Mouse (Mus musculus) CH12.LX (cell line): Measurements from ENCODE around the gene Cd300ld3. TPM values are rescaled to one million over a fixed set of nuclear protein-coding genes. Genes with fewer than 3 reads are reported as not detected.

Experiments used
- DNase-seq: peaks from one replicate; pipeline ENCODE4 v3.0.0-alpha.2; 2013; ENCODE audit errors: extremely low read depth
- H3K27ac ChIP-seq: 2 replicates; pipeline ENCODE4 v1.5.1; 2012; ENCODE audit warnings: low read depth, mild to moderate bottlenecking, control low read depth, moderate library complexity; ENCODE audit not compliant: insufficient read depth
- H3K27me3 ChIP-seq: replicated peaks from 2 replicates; pipeline ENCODE3; 2012; ENCODE audit warnings: inconsistent platforms
- H3K36me3 ChIP-seq, 2 experiments: replicated peaks in 1 of 2; 2 replicates each; pipeline versions ENCODE3 to v1.6.1; 2012; ENCODE audit warnings: inconsistent platforms in 1 of 2, low read length in 1 of 2, mild to moderate bottlenecking in 1 of 2, mixed read lengths in 1 of 2, moderate library complexity in 1 of 2; ENCODE audit not compliant: control insufficient read depth in 1 of 2, insufficient read depth in 1 of 2
- H3K4me1 ChIP-seq, 2 experiments: 2 replicates each; pipeline ENCODE4 v1.6.1; 2012; ENCODE audit warnings: inconsistent platforms in 1 of 2, moderate library complexity in 1 of 2; ENCODE audit not compliant: insufficient read depth in 2 of 2, control insufficient read depth in 1 of 2
- H3K4me2 ChIP-seq: 2 replicates; pipeline ENCODE4 v1.6.1; 2012; ENCODE audit warnings: low read depth, mild to moderate bottlenecking, control low read depth; ENCODE audit not compliant: poor library complexity, insufficient read depth, severe bottlenecking
- H3K4me3 ChIP-seq, 3 experiments: fragments of 150-350 bp in 1 of 3; sonication (generic) in 1 of 3; replicated peaks in 1 of 3; 2 replicates each; pipeline versions ENCODE3 to v1.5.1; 2011 to 2012; ENCODE audit warnings: low read depth in 2 of 3, low read length in 2 of 3, mild to moderate bottlenecking in 2 of 3, moderate library complexity in 2 of 3, control low read depth in 1 of 3, improper control_type of control experiment in 1 of 3, inconsistent platforms in 1 of 3, mixed read lengths in 1 of 3; ENCODE audit not compliant: poor library complexity in 1 of 3
- H3K79me2 ChIP-seq: replicated peaks from 2 replicates; pipeline ENCODE4 v1.6.1; 2012; ENCODE audit warnings: mild to moderate bottlenecking, moderate library complexity; ENCODE audit not compliant: control insufficient read depth, poor library complexity, insufficient read depth, severe bottlenecking; ENCODE audit errors: extremely low read depth
- H3K9ac ChIP-seq: 2 replicates; pipeline ENCODE4 v1.6.1; 2012; ENCODE audit warnings: low read depth, mild to moderate bottlenecking, control low read depth, moderate library complexity; ENCODE audit not compliant: insufficient read depth
- H3K9me3 ChIP-seq: replicated peaks from 2 replicates; pipeline ENCODE3; 2012; ENCODE audit warnings: low read length, inconsistent platforms, mixed read lengths
- CHD2 ChIP-seq: IDR thresholded peaks from 2 replicates; pipeline ENCODE4 v1.6.1; 2011; ENCODE audit warnings: low read length, improper control_type of control experiment
- CTCF ChIP-seq, 2 experiments: IDR thresholded peaks in 1 of 2; conservative IDR thresholded peaks in 1 of 2; 2 replicates each; pipeline ENCODE4 v1.5.1; 2011 to 2012; ENCODE audit warnings: low read depth in 2 of 2, low read length in 2 of 2, improper control_type of control experiment in 1 of 2, inconsistent platforms in 1 of 2, mild to moderate bottlenecking in 1 of 2, moderate library complexity in 1 of 2
- E2F4 ChIP-seq: IDR thresholded peaks from 2 replicates; pipeline ENCODE4 v1.6.1; 2011; ENCODE audit warnings: low read depth, low read length, improper control_type of control experiment; ENCODE audit not compliant: insufficient replicate concordance
- ELF1 ChIP-seq: IDR thresholded peaks from 2 replicates; pipeline ENCODE4 v1.6.1; 2014; ENCODE audit warnings: low read depth, mild to moderate bottlenecking, inconsistent platforms, low read length, improper control_type of control experiment
- EP300 ChIP-seq: IDR thresholded peaks from 2 replicates; pipeline ENCODE4 v1.6.1; 2011; ENCODE audit warnings: low read length, improper control_type of control experiment
- ETS1 ChIP-seq: conservative IDR thresholded peaks from 2 replicates; pipeline ENCODE4 v1.6.1; 2012; ENCODE audit warnings: low read depth, mild to moderate bottlenecking, inconsistent platforms, low read length, improper control_type of control experiment, moderate library complexity
- GABPA ChIP-seq: IDR thresholded peaks from 2 replicates; pipeline ENCODE4 v1.6.1; 2012; ENCODE audit warnings: low read depth, low read length, improper control_type of control experiment, inconsistent platforms; ENCODE audit not compliant: insufficient replicate concordance
- IRF4 ChIP-seq: IDR thresholded peaks from 2 replicates; pipeline ENCODE4 v1.6.1; 2014; ENCODE audit warnings: low read depth, mild to moderate bottlenecking, inconsistent platforms, low read length, improper control_type of control experiment
- JUN ChIP-seq: IDR thresholded peaks from 2 replicates; pipeline ENCODE4 v1.6.1; 2011; ENCODE audit warnings: low read depth, mild to moderate bottlenecking, low read length, improper control_type of control experiment, moderate library complexity; ENCODE audit not compliant: insufficient read depth
- KAT2A ChIP-seq: IDR thresholded peaks from 2 replicates; pipeline ENCODE4 v1.6.1; 2012; ENCODE audit warnings: low read length, improper control_type of control experiment, inconsistent platforms; ENCODE audit not compliant: insufficient replicate concordance
- MXI1 ChIP-seq: IDR thresholded peaks from 2 replicates; pipeline ENCODE4 v1.6.1; 2011; ENCODE audit warnings: mild to moderate bottlenecking, low read depth, low read length, improper control_type of control experiment
- NELFE ChIP-seq: IDR thresholded peaks from 2 replicates; pipeline ENCODE4 v1.6.1; 2011; ENCODE audit warnings: low read depth, low read length, improper control_type of control experiment
- NRF1 ChIP-seq: IDR thresholded peaks from 2 replicates; pipeline ENCODE4 v1.6.1; 2014; ENCODE audit warnings: low read depth, mild to moderate bottlenecking, inconsistent platforms, low read length, improper control_type of control experiment, moderate library complexity
- POLR2A ChIP-seq: IDR thresholded peaks from 2 replicates; pipeline ENCODE4 v1.6.1; 2011; ENCODE audit warnings: low read depth, mild to moderate bottlenecking, improper control_type of control experiment, low read length
- POLR2AphosphoS2 ChIP-seq: IDR thresholded peaks from 2 replicates; pipeline ENCODE4 v1.6.1; 2011; ENCODE audit warnings: low read depth, low read length, improper control_type of control experiment
- RAD21 ChIP-seq: IDR thresholded peaks from 2 replicates; pipeline ENCODE4 v1.6.1; 2011; ENCODE audit warnings: low read depth, mild to moderate bottlenecking, low read length, improper control_type of control experiment, moderate library complexity
- SIN3A ChIP-seq: IDR thresholded peaks from 2 replicates; pipeline ENCODE4 v1.6.1; 2012; ENCODE audit warnings: low read length, improper control_type of control experiment, inconsistent platforms
- SMC3 ChIP-seq: IDR thresholded peaks from 2 replicates; pipeline ENCODE4 v1.6.1; 2011; ENCODE audit warnings: low read depth, low read length, improper control_type of control experiment
- TCF12 ChIP-seq: IDR thresholded peaks from 2 replicates; pipeline ENCODE4 v1.6.1; 2014; ENCODE audit warnings: low read depth, mild to moderate bottlenecking, inconsistent platforms, low read length, improper control_type of control experiment
- UBTF ChIP-seq: IDR thresholded peaks from 2 replicates; pipeline ENCODE4 v1.6.1; 2012; ENCODE audit warnings: low read depth, mild to moderate bottlenecking, inconsistent platforms, low read length, improper control_type of control experiment, moderate library complexity
- USF1 ChIP-seq: IDR thresholded peaks from 2 replicates; pipeline ENCODE4 v1.6.1; 2014; ENCODE audit warnings: low read depth, mild to moderate bottlenecking, inconsistent platforms, low read length, improper control_type of control experiment
- USF2 ChIP-seq: conservative IDR thresholded peaks from 2 replicates; pipeline ENCODE4 v1.6.1; 2011; ENCODE audit warnings: low read depth, low read length, improper control_type of control experiment
- ZC3H11A ChIP-seq: IDR thresholded peaks from 2 replicates; pipeline ENCODE4 v1.6.1; 2012; ENCODE audit warnings: low read depth, mild to moderate bottlenecking, inconsistent platforms, low read length, improper control_type of control experiment
- ZMIZ1 ChIP-seq: IDR thresholded peaks from 2 replicates; pipeline ENCODE4 v1.6.1; 2012; ENCODE audit warnings: low read depth, mild to moderate bottlenecking, inconsistent platforms, low read length, improper control_type of control experiment
- ZNF384 ChIP-seq: IDR thresholded peaks from 2 replicates; pipeline ENCODE4 v1.6.1; 2012; ENCODE audit warnings: low read depth, low read length, improper control_type of control experiment, inconsistent platforms
- dilution Hi-C: fragments of 300-500 bp; cut with MboI; formaldehyde crosslinking; loops from 2 replicates; pipeline ENCODE4 v1.14.3; 2020; ENCODE audit warnings: low sequenced_read_pairs; ENCODE audit not compliant: extremely low pct_unique_long_range_greater_than_20kb, extremely low pct_ligation_motif_present
- in situ Hi-C: fragments of 300-500 bp; cut with MboI; formaldehyde crosslinking; loops from 3 replicates; pipeline ENCODE4 v1.14.3; 2019; ENCODE audit warnings: low sequenced_read_pairs, low pct_ligation_motif_present, low pct_unique_long_range_greater_than_20kb, mixed read lengths
- polyA plus RNA-seq: library from polyadenylated mRNA; unstranded; fragments of >175 nt; gene quantifications from 2 replicates; pipeline ENCODE4 v1.2.1, GENCODE M21; 2012; ENCODE audit warnings: low read depth; ENCODE audit not compliant: insufficient read length
- total RNA-seq, 2 experiments: library from RNA; depleted of rRNA; stranded (reverse); fragments of 300-350 nt in 1 of 2; fragments of >200 nt in 1 of 2; gene quantifications; 2 replicates each; pipeline ENCODE4 v1.2.3; 2012 to 2014

The Cd300ld3 gene
- total and polyA plus RNA-seq, 3 experiments = 0.37 to 0.42 TPM; not detected in 1

GRCm38 (mm10) chr11:115071631-115072294 lies 23.6 kb upstream of the Cd300ld3 start:
- Histone ChIP-seq H3K4me1 (peaks cover 12 to 14% of the 10 kb centered on the region in 2 experiments; a peak in 3 of 4 replicates), H3K4me3 (no peak overlapping the region)

GRCm38 (mm10) chr11:115071015-115071551 lies 22.9 kb upstream of the Cd300ld3 start:
- no peak for TF ChIP-seq JUN
- TF ChIP-seq E2F4 = no peak
- no peak for TF ChIP-seq POLR2A
- TF ChIP-seq POLR2AphosphoS2 = no peak
- TF ChIP-seq, all 38 proteins: peak for 0
- dilution Hi-C loops = no loop called here
- Histone ChIP-seq H3K27ac (no peak overlapping the region), H3K36me3 (no peaks in the 10 kb centered on the region), H3K4me3 (no peak overlapping the region), H3K4me2 (no peak overlapping the region), H3K79me2 (no peaks in the 10 kb centered on the region), H3K9ac (no peak overlapping the region), H3K9me3 (peaks cover 6% of the 10 kb centered on the region), H3K4me1 (peaks cover 16 to 20% of the 10 kb centered on the region in 2 experiments), H3K27me3 (peaks cover 81% of the 10 kb centered on the region)
- DNase-seq = no peak
- in situ Hi-C loops = no loop called here

More at GRCm38 (mm10) chr11:115071631-115072294, 23.6 kb upstream of the Cd300ld3 start:
- H3K9ac ChIP-seq = no peak overlapping the region
- H3K79me2 ChIP-seq = no peaks in the 10 kb centered on the region
- no peak overlapping the region for H3K27ac ChIP-seq
- dilution Hi-C loops = no loop called here
- in situ Hi-C loops = no loop called here
- H3K36me3 ChIP-seq = no peaks in the 10 kb centered on the region
- DNase-seq = no peak
- peaks cover 81% of the 10 kb centered on the region for H3K27me3 ChIP-seq
- H3K4me2 ChIP-seq = no peak overlapping the region
- no peak for TF ChIP-seq GABPA
- TF ChIP-seq CTCF (conservative IDR thresholded peaks at IDR 0.05 in 1 of 2, IDR thresholded peaks at IDR 0.05 in 1 of 2; ENCODE audit: low read depth in 2 of 2, low read length in 2 of 2) = no peak
- TF ChIP-seq USF1 = no peak
- TF ChIP-seq, all 38 proteins: peak for 0
- H3K9me3 ChIP-seq = peaks cover 6% of the 10 kb centered on the region

GRCm38 (mm10) chr11:115066768-115067167 lies 18.6 kb upstream of the Cd300ld3 start:
- dilution Hi-C loops (no loop called here), in situ Hi-C loops (no loop called here)
- H3K27me3 ChIP-seq = peaks cover 78% of the 10 kb centered on the region
- H3K36me3 ChIP-seq = no peaks in the 10 kb centered on the region
- peaks cover 9 to 21% of the 10 kb centered on the region in 2 experiments for H3K4me1 ChIP-seq
- H3K9ac ChIP-seq = no peak overlapping the region
- peak overlapping the region; percentile 46 for H3K4me2 ChIP-seq
- no peak overlapping the region for H3K4me3 ChIP-seq
- H3K27ac ChIP-seq = no peak overlapping the region
- H3K79me2 ChIP-seq = no peaks in the 10 kb centered on the region
- DNase-seq = no peak
- H3K9me3 ChIP-seq = no peaks in the 10 kb centered on the region
- no peak for TF ChIP-seq UBTF
- TF ChIP-seq KAT2A = no peak
- no peak for TF ChIP-seq USF2
- peak; percentile 54 to 63; a peak in 3 of 4 replicates for TF ChIP-seq CTCF (conservative IDR thresholded peaks at IDR 0.05 in 1 of 2, IDR thresholded peaks at IDR 0.05 in 1 of 2; ENCODE audit: low read depth in 2 of 2, low read length in 2 of 2)
- peak; percentile 34 for TF ChIP-seq SMC3
- TF ChIP-seq ZMIZ1 = no peak
- peak; percentile 85 for TF ChIP-seq EP300
- peak; percentile 88 for TF ChIP-seq ZNF384
- TF ChIP-seq NELFE = no peak
- TF ChIP-seq IRF4 = peak; percentile 86
- no peak for TF ChIP-seq SIN3A
- TF ChIP-seq CHD2 = no peak
- peak; percentile 9; the same call in 1 of the 2 replicates for TF ChIP-seq RAD21
- TF ChIP-seq ELF1 = peak; percentile 38; the same call in 1 of the 2 replicates
- TF ChIP-seq ETS1 = no peak; the same call in 1 of the 2 replicates
- TF ChIP-seq ZC3H11A = no peak
- no peak for TF ChIP-seq TCF12
- no peak for TF ChIP-seq MXI1
- no peak for TF ChIP-seq NRF1
